Mouse (Mus musculus) heart, postnatal 4 days (tissue): ENCODE measurements around the gene Hoxa13. TPM values are rescaled to one million over a fixed set of nuclear protein-coding genes. Genes with fewer than 3 reads are reported as not detected.

Experiments
- DNase-seq: peaks from one replicate; pipeline ENCODE4 v3.0.0; 2021
- total RNA-seq, 2 experiments: library from RNA; stranded (reverse); gene quantifications; 2 replicates each; pipeline ENCODE4 v1.2.3; 2021

Gene Hoxa13
- total RNA-seq, 2 experiments from 2014 or later: not detected

DNA sequence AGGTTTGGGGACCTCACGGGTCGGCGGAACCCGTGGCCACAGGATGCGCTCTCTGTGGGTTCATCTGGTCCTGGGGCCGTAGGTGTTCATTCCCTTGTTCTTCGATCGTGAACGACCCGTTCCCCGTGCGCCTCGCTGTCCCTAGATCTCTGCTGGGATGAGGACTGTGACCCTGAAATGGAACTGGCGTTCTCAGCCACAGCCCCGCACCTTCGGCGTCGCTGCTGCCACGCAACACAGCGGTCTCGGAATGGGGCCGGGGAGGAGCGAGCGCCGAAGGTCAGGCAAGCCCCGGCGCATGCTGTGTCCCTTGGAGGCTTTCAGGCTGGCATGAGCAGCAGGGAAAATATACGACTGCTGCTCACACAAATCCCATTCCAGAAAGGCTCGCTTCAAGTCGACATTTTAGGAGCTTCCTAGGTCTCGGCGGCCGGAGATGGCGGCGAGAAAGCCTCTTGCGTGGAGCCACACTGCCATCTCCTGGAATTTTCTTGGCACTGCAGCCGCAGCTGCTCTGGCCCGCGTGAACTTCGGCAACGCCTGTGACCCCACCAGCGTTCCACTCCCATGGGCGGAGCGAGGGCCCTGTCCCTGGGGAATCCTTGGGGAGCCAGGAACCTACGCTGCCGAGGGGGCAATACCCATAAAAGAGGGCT is 39.2 kb downstream of the Hoxa13 start, which contains the start of gene Hoxa7:
Gene Hoxa7 (minus strand): TSS at position 518 of the 656 bp plus-strand sequence.
- DNase-seq: peak; percentile 91

DNA sequence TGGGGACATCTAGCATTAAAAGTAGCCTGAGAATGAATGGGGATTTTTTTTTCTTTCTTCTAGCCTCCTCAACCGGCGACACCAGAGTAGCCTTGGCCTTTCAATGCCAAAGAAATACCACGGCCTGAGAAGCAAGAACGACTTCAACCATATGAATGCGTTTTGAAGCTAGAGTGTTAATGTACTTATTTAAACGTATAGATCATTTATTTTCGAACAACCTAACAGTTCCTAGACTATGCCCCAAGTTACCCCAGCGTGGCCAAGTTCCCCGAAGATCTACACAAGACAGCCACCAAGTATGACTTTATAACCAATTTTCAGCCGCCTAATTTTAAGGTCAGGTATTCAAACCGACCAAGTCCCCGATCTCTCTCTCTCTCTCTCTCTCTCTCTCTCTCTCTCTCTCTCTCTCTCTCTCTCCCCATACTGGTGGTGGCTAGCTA is 39.8 kb downstream of the Hoxa13 start:
- DNase-seq: no peak

DNA sequence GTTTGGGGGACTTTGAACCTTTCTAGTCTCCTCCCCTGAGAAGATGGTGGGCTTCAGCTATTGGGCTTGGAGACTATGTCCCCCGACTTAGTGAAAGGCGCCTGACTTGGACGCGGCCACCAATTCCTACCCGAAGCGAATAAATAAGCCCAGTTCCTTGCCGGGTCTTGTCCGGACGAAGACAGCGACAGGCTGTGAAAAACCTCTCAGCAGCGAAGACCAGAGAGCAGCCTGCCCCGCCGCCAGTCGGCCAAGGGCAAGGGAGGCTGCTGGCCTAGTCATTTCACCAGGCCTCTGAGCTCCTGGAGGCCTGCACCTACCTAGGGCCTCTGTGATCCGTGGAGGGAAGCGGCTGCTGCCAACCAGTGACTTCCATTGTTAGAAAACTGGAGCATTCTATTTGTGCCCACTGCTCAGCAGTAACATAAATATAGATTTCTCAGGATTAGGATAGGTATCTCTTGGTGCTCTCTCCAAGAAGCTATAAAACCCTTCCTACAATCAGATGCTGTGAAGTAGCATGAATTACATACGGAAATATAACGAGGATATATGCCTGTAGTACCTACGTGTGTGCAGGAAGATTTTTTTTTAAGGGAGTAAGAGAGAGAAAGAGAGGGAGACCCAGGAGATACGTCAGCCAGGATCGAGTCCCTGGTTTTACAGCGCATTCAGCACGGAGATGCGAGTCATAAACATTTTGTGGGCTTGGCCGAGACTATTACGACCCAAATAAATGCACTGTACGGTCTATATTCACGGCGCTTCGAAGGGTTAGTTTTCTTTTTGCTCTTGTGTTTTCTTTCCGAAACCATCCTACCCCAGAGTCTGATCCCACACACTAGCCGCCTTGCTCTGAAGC is 40.4 kb downstream of the Hoxa13 start:
- DNase-seq: no peak

DNA sequence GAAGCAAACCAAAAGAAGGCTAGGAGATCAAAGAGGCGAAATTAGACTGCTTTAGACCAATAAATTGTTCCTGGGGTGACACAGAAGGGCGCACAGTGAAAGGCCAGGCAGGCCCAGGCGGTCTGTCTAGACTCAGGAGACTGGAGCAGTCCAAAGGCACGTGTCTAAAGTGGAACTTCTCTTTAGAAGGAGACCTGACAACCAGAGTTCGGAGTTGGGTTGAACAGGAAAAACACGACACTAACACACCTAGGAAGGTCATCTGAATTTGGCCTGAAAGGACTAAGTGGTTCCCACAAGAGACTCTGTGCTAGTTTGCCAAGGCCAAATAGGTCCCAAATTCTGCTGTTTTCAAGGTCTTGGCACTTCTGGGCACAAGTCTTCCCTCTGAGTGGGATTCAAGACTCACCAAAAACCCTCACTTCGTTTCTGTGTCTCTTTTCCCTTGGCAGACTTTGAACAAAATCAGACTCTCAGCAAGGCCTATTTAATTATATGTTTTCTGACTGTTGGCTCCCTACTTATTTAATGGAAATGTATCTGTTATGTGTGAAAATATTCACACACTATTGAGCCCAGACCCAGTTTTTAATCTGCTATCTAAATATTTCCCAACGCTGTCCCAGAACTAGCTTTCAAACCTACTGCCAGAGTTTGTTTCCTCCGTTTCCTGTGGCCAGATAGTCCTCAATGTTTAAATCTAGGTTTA is 41.3 kb downstream of the Hoxa13 start:
- no peak for DNase-seq

DNA sequence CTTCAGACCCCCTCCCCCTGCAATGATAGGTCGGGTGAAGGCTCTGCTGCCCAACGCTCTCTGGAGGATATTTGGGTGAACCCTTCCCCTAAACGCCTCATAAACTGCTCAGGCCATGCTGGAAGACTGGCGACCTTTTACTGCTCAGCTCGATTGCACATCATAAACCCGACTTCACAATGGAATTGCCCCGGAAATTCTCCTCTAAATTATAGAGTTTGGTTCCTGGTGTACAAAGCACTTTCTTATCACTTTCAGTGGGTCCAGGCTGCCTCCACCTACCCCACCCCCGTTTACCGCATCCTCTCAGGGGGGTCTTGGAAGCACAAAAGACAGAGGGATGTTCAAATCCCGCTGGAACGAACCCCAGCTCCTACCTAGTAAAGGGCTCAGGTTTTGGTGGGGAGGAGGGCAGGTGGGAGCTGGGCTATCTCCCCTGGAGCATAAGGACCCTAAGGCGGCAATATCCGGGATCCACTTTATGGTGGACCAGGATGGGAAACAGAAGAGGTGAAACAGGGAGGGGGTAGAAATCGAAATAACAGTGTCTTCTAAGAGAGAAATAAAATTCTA is 42.0 kb downstream of the Hoxa13 start:
- DNase-seq: no peak

DNA sequence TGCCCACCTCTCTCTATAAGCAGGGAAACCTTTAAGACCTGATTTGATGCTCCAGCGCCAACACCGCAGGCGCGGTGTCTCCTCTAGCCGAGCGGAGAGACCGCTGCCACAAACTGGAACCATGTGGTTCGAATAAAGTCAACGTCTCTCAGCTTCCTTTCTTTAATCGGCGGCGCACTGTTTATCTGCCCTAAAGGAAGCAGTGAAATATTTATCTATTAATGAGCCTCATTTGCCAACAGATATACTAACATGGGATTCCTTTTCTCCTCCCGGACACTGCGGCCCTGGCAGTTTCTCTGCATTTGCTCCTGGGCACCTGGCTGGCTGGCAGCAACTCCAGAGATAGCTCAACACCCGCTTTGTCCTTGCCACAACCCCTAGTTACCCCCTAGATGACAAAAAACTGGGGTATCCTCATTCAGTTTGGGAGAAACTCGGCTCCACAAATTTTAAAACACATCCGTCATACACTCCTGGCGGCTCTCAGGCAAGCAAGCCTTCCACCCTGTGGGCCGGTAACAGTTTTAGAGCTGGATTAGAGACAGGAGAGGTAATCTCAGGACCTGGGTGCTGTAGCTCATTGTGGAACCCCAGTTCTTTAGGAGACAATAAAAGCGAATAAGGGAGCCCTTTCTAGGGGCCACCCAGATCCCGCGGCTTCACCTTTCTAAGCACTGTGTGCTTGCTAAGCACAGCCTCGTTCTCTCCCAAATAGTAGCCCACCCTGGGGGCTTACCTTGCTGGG is 42.6 kb downstream of the Hoxa13 start:
- no peak for DNase-seq

DNA sequence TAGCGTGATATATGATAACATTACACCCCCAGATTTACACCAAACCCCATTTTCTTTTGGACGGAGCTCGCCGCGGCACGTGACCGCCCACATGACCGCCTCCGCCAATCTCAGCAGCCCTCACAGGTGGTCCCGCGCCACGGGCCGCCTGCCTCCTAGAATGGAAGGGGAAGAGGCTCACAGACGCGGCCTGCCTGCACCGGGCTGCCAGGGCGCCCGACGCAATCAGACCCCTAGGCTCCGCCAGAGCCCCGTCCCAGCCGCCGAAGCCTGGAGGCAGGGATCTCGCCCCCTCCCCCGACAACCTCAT is 43.3 kb downstream of the Hoxa13 start:
- DNase-seq: no peak

DNA sequence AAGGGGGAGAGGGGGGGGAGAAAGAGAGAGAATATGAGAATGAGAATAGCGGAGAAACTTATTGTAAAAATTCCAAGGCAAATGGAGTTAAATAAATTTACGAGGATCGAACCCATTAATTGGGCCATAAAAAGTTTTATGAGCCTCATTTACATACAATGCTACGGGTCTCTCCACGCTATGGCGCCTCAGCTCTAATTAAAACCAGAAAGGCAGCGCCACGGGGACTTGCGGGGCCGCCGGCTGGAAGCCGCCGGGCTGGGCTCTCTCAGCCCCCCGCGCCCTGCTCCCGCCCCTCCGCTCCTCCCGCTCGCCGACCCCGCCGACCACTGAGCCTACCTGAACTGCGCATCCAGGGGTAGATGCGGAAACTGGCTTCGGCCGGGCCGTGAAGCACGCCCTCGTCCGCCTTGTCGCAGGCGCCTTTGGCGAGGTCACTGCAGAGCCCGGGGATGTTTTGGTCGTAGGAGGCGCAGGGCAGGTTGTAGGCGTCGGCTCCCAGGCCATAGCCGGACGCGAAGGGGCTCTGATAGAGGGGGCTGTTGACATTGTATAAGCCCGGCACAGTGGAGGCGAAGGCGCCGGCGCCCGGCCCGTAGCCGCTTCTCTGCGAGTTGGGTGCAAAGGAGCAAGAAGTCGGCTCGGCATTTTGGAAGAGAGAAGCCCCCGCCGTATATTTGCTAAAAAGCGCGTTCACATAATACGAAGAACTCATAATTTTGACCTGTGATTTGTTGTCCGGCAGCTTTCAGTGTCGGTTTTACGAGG is 43.8 kb downstream of the Hoxa13 start:
- DNase-seq: no peak

DNA sequence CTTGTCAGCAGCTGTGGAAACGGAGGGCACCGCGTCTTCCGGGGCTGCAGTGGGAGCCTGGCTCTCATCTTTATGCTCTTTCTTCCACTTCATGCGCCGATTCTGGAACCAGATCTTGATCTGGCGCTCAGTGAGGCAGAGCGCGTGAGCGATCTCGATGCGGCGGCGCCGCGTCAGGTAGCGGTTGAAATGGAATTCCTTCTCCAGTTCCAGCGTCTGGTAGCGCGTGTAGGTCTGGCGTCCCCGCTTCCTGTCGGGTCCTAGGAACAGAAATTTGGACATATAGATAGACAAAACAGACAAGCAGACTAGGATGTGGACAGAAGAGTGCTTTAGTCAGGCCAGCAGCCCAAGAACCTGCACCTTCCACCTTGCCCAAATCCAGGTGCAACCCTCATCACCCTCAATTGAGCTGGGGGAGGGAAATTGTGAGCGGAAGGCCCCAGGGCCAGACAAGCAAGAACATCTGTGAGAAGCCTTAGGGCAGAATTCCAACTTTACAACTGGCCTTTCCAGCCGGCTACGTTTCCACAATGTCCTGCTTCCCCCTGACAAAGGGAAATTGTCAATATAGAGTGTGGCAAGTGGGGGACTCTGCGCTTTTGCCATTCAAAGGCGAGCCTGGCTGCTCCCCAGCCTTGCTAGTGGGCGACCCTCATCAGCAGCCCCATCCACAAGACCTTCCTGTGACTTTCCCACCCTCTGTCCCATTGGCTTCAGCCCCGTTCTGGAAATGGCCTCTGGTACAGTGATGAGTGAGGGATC is 44.7 kb downstream of the Hoxa13 start:
- peak; percentile 6 for DNase-seq

DNA sequence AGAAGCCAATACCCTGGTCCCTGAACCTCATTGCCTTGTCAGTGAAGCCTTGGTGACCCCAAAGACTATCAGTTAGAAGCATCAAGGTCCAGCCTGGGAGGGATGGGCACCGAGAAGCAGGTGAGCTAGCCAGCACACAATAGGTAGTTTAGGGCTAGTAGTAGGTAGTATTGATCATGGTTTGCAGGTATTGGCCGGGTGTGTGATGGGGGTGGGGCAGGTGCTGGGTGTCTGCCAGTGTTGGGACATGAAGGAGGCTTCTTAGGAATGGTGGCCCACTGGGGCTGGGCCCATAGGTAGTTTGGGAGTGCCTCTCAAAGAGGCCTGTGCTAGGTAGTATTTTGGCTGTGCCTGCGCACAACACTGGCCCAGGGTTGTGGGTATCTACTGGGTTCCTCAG is 45.6 kb downstream of the Hoxa13 start:
- no peak for DNase-seq

DNA sequence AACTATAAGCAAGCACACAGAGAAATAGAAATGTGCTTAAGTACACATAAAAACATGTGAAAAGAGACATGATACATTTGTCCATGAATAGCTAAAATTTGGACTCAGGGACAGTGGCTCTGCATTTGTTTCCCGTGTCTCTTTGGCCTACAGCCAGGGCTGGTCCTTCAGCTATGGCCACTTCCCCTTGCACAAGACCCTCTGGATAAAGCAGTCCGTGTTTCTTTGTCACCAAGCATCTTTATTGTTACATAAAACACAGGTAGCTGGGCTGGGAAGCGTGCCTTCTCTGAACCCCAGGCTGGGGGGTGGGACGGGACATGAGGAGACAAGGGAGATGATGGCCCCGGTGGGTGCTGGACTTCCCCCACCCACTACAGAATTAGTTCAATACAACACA is 46.4 kb downstream of the Hoxa13 start:
- no peak for DNase-seq

DNA sequence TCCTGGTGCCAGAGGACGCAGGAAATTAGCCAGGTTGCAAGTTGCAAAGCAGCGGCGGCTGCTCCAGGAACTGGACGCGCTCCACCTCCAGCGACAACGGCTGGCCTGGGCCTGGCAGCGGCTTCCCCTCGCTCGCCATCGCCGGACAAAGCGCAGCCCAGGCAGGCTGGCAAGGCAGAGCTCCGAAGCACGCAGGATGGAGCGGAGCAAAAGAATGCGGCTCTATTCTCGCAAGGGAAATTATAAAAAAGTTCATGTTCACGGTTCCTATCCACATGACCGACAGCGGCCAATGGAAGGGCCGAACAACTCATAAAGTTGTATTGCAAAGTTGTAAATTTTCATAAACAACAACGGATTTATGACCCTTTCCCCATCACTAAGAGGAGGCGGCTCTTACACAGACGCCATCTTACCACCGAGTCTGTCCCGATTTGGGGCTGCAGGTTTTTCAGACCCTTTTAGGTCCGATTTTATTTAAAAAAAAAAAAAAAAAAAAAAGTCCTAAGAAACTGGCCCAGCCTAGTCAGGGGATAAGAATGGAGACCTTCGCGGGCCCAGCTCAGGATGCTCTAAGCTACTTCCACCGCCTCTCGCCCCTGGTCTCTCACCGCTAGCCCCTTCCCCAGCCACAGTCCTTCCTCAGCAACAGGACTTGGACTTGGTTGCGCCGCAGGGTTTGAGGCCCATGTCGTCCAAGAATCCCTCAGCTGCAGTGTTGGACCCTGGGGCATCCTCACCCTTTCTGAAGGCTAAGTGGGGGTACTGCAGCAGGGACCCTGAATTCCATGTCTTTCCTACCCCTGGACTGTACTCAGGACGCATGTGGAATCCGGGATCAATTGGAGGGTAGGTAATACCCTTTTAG is 47.3 kb downstream of the Hoxa13 start, which contains the start of the genes Hoxa3 and Gm28308:
Gene Hoxa3 (minus strand): TSS at position 218 of the 868 bp plus-strand sequence.
Gene Gm28308 (minus strand): TSS at position 221 of the 868 bp plus-strand sequence.
- DNase-seq: no peak

DNA sequence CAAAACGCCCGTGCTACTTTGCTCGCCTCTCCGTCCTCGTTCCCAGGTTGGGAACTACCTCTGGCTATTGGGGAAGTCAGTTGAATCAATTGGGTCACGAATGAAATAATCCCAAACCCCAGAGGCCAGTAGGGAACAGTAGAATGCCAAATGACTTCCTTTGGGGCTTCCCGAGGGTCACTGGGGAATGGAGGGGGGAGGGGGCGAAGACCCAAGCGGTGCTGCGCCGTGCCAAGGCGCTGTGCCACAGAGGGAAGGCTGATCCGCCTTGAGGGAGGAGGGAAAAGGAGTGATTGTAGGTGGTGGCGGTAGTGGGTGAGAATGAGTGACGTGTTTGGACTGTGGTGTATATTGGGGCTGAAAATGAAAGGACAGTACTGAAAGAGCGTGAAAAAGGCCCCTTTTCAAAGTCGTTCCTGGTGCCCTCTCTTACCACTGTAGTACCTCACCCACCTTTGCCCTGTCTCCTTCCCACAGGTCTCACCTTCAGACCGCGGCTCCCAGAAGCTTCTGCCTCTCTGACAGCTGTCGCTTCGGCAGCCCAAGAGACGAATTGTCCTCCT is 48.0 kb downstream of the Hoxa13 start:
- DNase-seq: no peak

DNA sequence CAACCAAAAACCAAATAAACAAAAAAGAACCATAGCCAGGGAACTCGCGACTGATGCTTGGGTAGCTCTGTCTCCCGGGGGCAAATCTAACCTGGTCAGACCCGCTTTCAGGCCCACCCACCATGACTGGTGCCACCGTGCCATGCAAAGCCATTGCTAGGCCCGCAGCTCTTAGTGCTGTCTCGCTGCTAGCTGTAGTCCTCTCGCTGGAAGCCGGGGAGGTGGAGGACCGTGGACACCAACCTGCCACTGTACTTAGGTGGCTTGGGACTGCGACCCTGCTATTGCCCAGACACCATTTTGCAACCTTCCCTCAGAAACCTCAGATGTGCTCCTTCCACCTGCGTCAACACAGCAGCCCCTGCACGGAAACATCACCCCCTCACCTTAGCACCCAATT is 48.7 kb downstream of the Hoxa13 start:
- DNase-seq: no peak

DNA sequence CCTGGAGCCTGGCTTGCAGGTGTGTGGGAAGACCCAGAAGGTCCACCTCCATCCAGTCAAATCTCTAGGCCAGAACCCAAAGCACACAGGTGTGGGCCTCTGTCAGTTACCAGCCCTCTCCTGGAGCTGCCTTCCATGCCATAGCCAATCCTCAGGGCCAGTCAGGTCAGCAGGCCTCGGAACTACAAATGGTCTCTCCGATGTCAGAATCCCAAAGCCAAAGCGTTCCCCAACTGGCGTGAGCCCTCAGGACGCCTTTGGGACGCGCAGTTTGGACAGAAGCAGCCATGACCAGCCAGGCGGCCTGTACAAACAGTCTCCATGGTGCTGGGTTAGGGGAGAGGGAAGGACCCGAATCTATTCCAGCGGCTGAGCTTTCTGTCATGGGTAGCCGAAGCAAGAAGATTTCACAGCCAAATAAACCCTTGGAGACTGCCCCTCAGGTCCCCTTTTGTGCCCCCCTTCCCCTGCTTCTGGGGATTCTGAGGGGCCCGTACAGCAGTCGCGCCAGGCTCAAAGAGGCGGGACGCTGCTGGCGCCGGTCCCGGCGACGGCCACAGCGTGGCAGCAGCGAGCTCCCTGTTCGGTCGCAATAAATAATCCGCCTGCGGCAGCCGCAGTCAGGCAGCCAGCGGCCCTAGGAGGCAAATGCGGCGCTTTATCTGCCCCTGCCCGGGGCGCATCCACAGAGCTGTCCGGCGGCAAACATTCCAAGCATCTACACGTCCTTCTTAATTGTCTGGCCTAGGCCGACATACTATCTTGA is 49.3 kb downstream of the Hoxa13 start:
- peak; percentile 82 for DNase-seq

DNA sequence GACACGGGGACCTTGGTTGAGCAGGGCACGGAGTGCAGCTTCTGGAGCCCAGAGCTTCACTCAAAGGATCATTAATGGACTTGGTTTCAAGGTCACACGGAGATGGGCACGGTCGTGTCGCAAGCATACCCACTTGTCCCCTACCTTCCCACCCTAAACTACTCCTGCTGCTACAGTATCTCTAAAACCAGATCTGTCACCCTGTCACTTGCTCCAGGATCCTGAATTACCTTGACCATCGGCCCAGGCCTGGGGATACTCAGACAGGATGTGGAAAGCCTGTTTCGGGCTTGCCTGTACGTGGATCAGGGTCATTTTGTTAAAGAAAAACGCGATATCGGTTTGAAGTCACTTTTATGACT is 51.0 kb downstream of the Hoxa13 start:
- no peak for DNase-seq

DNA sequence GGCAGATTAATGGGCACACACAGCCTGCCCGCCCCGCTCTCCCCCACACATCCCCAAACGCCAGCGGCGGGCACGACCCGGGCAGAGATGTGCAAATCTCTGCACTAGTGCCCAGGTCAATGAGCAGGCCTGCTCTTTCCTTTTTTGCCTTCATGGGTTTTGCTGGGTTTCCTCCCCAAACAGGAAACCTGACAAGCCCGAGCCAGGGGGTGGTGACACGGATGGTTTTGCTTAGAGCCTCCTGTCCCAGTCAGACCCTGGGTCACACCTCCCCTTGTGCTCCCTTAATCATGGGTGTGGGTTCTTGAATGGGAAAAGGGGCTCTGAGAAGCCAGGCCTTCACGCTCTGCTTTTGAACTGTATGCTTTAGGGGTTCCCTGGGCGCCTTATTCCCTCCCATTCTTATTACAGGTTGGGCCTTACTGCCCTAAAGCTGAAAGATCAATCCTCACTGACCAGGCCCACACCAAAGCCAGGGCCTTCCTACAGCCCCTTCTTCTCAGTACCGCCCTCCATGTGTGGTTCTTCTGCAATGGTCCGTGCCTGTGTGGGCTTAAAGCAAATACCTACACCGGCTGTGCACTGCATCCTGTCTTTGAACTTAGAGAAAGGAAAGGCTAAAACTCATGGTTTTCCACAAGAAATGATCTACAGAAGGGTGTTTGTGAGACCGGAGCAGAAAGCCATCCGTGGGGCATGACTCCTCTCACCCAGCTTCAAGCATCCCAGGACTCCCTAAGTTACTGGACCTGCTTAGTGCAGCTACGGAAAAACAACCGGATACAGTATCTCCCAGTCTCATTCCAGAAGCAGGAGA is 51.6 kb downstream of the Hoxa13 start:
- DNase-seq: peak; percentile 6
